Mouse (Mus musculus): ENCODE results near the gene Mpg.

DNA sequence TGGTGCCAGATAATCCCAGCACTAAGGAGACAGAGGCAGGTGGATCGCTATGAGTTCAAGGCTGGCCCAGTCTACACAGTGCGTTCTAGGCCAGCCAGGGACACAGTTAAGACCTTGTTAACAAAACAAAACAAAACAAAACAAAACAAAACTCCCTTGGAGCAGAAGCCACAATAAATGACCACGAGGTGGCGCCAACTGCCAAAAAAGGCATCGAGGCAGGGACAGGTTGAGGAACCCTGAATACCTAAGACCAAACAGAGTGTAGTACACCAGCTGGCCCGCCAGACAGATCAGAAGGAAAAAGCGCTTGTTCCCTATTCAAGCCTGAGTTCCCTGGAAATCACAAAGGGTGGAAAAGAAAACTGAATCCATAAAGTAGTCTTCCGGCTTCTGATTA is 9.5 kb upstream of the Mpg start:
- TF ChIP-seq POLR2A (IDR thresholded peaks at IDR 0.05; ENCODE audit: borderline replicate concordance, low read depth, low read length) = no peak
- TF ChIP-seq CTCF (IDR thresholded peaks at IDR 0.05; ENCODE audit: low read depth, low read length) = peak; percentile 93

Measured in bone marrow macrophage, adult 2 months (primary cell).